Mouse (Mus musculus) megakaryocyte, embryonic 14.5 days (primary cell): ENCODE results near the gene Mast2.

ENCODE experiments used
- FLI1 ChIP-seq: IDR thresholded peaks from 2 replicates; pipeline ENCODE4 v1.6.1; 2012; ENCODE audit warnings: low read length, inconsistent platforms, mixed read lengths
- GATA1 ChIP-seq: IDR thresholded peaks from 3 replicates; pipeline ENCODE4 v1.6.1; 2012; ENCODE audit warnings: mixed read lengths, low read length, inconsistent platforms, borderline replicate concordance

DNA sequence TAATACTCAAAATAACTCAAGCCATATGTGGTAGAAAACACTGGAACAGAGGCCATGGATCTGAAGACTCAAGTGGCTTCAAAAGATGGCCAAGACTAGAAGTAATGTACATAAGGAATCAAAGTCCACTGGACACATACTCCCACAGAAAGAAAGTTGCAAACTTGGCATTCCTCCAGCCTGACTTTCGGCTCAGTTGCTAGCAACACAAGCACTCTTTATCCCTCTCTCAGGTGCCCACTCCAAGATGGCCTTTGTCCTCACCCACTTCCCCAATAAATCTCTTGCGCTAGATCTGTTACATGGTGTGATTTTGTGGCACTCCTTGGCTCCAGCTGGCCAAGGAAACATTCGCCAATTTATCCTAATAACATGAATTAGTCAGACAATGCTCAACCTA, 111.5 kb downstream of the Mast2 start:
- TF ChIP-seq GATA1 (no peak), FLI1 (no peak)
